10 mouse cellular contexts compared by ENCODE assay signal in the genomic region with DNA sequence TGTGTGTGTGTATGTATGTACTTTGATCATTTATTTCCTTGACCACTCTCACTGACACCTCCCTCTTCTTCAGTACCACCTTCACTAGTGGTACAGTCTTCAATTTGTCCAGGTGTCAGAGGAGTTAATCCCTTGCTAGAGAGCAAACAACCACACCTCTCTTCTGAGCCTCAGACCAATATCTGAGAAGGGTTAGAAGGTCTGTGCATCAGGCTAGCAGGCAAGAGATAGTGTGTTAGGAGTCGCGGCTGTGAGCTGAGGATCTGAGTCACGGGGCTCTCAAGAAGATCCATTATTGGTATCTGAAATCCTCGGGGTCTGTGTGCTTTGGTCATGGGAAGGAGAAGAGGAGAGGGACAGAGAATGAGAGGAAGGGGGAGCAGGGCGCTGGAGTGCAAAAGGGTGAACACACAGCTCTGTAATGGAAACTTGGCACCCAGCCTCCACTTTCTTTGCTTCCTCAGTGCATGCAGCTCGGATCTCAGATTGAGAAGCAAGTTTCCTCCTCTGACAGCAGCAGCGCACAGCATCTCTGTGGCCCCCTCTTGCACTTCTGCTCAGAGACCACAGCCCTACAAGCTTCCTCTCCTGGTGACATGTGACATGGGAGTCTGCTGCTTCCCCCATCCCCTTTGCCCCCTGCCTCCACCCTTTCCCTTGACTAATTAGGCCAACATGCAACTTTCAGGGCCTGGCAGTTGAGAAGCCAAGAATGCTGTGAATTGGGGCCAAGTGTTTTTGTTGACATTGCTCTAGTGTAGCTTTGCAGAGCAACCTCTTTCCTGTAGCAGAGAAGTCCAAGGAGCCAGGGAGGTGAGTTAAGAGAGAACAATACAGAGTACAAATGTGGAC.
DNase-seq lines count a peak whose midpoint lies in the region; ATAC-seq and TF ChIP-seq lines count a peak whose summit lies in the region.
"Had no signal": no experiment of that assay in that cellular context is flagged by ENCODE, and none has a peak within 500 bp of the region (broad histone marks: within the 10 kb centered on the region; RNA-seq: fewer than 3 reads in every experiment).

No protein-coding gene starts in this region.

- no peak overlapping the region for H3K4me2 ChIP-seq in forebrain, embryonic 14.5 days (ENCODE audit: low read length)
- H3K4me2 ChIP-seq in forebrain, embryonic 12.5 days: no peak overlapping the region
- H3K4me2 ChIP-seq: hindbrain, embryonic 15.5 days had no signal

- no peak overlapping the region for H3K27ac ChIP-seq in forebrain, embryonic 14.5 days (ENCODE audit: low read depth, low read length)
- no peak overlapping the region for H3K27ac ChIP-seq in forebrain, embryonic 12.5 days
- H3K27ac ChIP-seq in thymus, adult 2 months (ENCODE audit: control insufficient read depth, insufficient read depth, low read length): peak overlapping the region; percentile 47; the same call in 1 of the 2 replicates
- H3K27ac ChIP-seq: hindbrain, embryonic 15.5 days had no signal

- 74% methylated on average over 7 of the region's 7 CpGs for WGBS in forebrain, embryonic 14.5 days
- 85% methylated on average over 7 of the region's 7 CpGs for WGBS in forebrain, embryonic 12.5 days
- 8% methylated on average over 7 of the region's 7 CpGs for WGBS in thymus, adult 2 months

- H3K4me3 ChIP-seq in forebrain, embryonic 14.5 days (ENCODE audit: low read depth, low read length): no peak overlapping the region
- H3K4me3 ChIP-seq in forebrain, embryonic 12.5 days (replicated peaks): no peak overlapping the region
- no peak overlapping the region for H3K4me3 ChIP-seq in thymus, adult 2 months (ENCODE audit: control insufficient read depth, insufficient read depth, low read length)
- H3K4me3 ChIP-seq: hindbrain, embryonic 15.5 days had no signal

- H3K9ac ChIP-seq in forebrain, embryonic 14.5 days (ENCODE audit: low read length): no peak overlapping the region
- H3K9ac ChIP-seq in forebrain, embryonic 12.5 days: no peak overlapping the region
- H3K9ac ChIP-seq: hindbrain, embryonic 15.5 days had no signal

- no peak for TF ChIP-seq POLR2A in thymus, adult 2 months (IDR thresholded peaks at IDR 0.05; ENCODE audit: control insufficient read depth, extremely low read depth, insufficient read depth, low read length, poor library complexity)

- H3K4me1 ChIP-seq in forebrain, embryonic 14.5 days (ENCODE audit: control insufficient read depth, insufficient read depth, low read length): no peaks in the 10 kb centered on the region
- H3K4me1 ChIP-seq in forebrain, embryonic 12.5 days: no peaks in the 10 kb centered on the region; the same call in 1 of the 2 replicates
- 0 out of 2 replicates have a peak, but pooled peaks cover 2% of the 10 kb centered on the region for H3K4me1 ChIP-seq in thymus, adult 2 months (replicated peaks; ENCODE audit: control insufficient read depth, insufficient read depth, low read length)

- no peak for TF ChIP-seq CTCF in thymus, adult 2 months (IDR thresholded peaks at IDR 0.05; ENCODE audit: borderline replicate concordance, control insufficient read depth, extremely low read depth, insufficient read depth, low read length, poor library complexity)

- no peaks in the 10 kb centered on the region for H3K27me3 ChIP-seq in forebrain, embryonic 14.5 days (replicated peaks; ENCODE audit: control insufficient read depth, insufficient read depth, low read length)
- no peaks in the 10 kb centered on the region for H3K27me3 ChIP-seq in forebrain, embryonic 12.5 days
- H3K27me3 ChIP-seq in thymus, adult 2 months (ENCODE audit: control insufficient read depth, insufficient read depth, low read length): no peaks in the 10 kb centered on the region
- H3K27me3 ChIP-seq: hindbrain, embryonic 15.5 days had no signal

- peak; percentile 20 for DNase-seq in forebrain, embryonic 14.5 days (ENCODE audit: low spot score)
- DNase-seq in frontal cortex, postnatal 36 days (ENCODE audit: low spot score in 2 of 2): peak; percentile 54 to 55
- peak; percentile 28 to 39 for DNase-seq in layer of hippocampus, postnatal 36 days
- DNase-seq in lung, postnatal 10 days: peak; percentile 87
- peak; percentile 12 for DNase-seq in thymus, adult 2 months

- H3K36me3 ChIP-seq in forebrain, embryonic 14.5 days (ENCODE audit: control insufficient read depth, insufficient read depth, low read length): no peaks in the 10 kb centered on the region
- no peaks in the 10 kb centered on the region for H3K36me3 ChIP-seq in forebrain, embryonic 12.5 days (replicated peaks)
- H3K36me3 ChIP-seq in thymus, adult 2 months (ENCODE audit: control insufficient read depth, insufficient read depth, low read length): no peaks in the 10 kb centered on the region
- H3K36me3 ChIP-seq: G1E; hindbrain, embryonic 15.5 days had no signal

- H3K9me3 ChIP-seq in forebrain, embryonic 14.5 days (replicated peaks; ENCODE audit: control insufficient read depth, low read length): no peaks in the 10 kb centered on the region
- H3K9me3 ChIP-seq in forebrain, embryonic 12.5 days: no peaks in the 10 kb centered on the region
- H3K9me3 ChIP-seq: hindbrain, embryonic 15.5 days had no signal

- ATAC-seq in forebrain, embryonic 14.5 days: 0 out of 2 replicates have a peak, but pooled peaks have one; percentile 15
- no peak for ATAC-seq in forebrain, embryonic 12.5 days (ENCODE audit: low FRiP score)
- ATAC-seq in activated CD4-positive, CD25-positive, alpha-beta regulatory T cell, adult 4 months: peak; percentile 76
- peak; percentile 99 for ATAC-seq in hematopoietic stem cell, adult 5-6 weeks (replicated peaks in 1 of 2; ENCODE audit: insufficient read depth in 1 of 2, low FRiP score in 2 of 2, low TSS enrichment in 1 of 2, low read depth in 1 of 2, poor library complexity in 2 of 2, severe bottlenecking in 2 of 2)

Comparison
In these comparisons a context has a peak if more than half of its experiments do, and no peak if none do; other contexts are left out.
1. DNase-seq: peak in every context shown above with its lines; median percentile 87 in lung, postnatal 10 days; 54 in frontal cortex, postnatal 36 days; 34 in layer of hippocampus, postnatal 36 days; 20 in forebrain, embryonic 14.5 days; 12 in thymus, adult 2 months.